Mouse (Mus musculus): ENCODE results near the gene Agap3. TPM values are rescaled to one million over a fixed set of nuclear protein-coding genes. Genes with fewer than 3 reads are reported as not detected.
A peak's percentile ranks its signal among the peaks of the same experiment; 100 is the strongest.

Agap3 gene
- polyA plus RNA-seq, 1 experiment from 2014 or later = 18.8 TPM

DNA sequence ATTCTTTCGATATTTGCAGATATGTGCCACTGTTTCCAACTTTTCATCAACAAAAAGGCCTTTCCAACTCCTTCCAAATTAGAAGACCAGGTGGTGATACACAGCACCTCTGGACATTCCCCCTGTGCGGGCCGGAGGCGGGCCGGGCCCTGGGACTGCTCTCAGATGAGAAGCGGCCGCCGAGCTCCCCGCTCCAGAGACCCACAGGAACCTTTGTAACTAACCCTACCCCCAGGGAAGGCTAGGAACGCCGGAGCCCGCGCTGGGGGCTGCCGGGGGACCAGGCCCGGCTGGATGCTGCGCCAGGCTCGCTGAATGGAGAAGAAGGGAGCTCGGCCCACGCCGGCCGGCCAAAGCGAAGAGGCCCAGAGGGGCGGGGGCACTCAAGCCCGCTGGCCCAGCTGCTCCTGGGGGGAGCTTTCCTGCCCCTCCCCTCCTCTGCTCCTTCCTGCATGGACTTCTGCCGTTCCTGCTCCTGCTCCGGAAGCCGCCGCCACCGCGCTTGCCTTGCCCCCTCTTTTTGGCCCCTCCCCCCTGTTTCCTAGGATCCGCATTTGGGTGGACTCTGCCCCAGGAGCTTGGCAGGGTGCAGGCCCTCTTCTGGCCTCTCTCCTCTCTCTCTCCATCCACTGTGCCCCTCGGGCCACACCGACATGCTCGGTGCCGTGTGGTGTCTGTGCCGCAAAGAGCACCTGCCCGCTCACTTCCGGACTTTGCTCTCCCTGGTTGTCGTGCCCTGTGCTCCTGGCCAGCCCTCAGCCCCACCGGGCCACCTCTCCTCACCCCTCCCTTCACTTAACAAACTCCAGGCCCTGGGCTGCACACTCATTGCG is 30.5 kb downstream of the Agap3 start:
- Histone ChIP-seq H3K36me3 (peaks cover 82% of the 10 kb centered on the region), H3K4me3 (replicated peaks) (0 out of 2 replicates have a peak overlapping the region, but pooled peaks have one; percentile 2), H3K27ac (peak overlapping the region; percentile 86), H3K27me3 (0 out of 2 replicates have a peak, but pooled peaks cover 9% of the 10 kb centered on the region), H3K9me3 (replicated peaks) (no peaks in the 10 kb centered on the region), H3K4me1 (peaks cover 46% of the 10 kb centered on the region), H3K4me2 (peak overlapping the region; percentile 38), H3K9ac (0 out of 2 replicates have a peak overlapping the region, but pooled peaks have one; percentile 3)
- peak; percentile 64 for ATAC-seq (replicated peaks; ENCODE audit: low FRiP score)
- WGBS = 45% methylated on average over 37 of the region's 41 CpGs

DNA sequence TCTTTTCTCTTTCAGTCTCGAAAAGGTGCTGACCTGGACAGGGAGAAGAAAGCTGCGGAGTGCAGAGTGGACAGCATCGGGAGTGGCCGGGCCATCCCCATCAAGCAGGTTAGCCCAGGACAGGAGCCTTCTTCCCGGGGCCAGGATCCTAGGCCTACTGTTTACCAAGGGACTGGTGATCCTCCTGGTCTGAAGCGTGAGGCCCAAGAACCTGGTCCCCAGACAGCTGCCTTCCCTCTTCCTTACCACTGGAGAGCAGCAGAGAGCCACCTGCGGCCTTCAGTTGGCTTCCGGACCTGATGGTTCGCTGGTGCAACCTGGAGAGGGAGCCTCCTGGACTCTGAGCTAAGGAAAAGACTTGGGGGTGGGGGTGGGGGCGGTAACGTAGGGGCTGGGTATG is 31.3 kb downstream of the Agap3 start:
- H3K4me2 ChIP-seq = peak overlapping the region; percentile 1; the same call in 1 of the 2 replicates
- peaks cover 82% of the 10 kb centered on the region for H3K36me3 ChIP-seq
- peak; percentile 11; the same call in 1 of the 2 replicates for ATAC-seq (replicated peaks; ENCODE audit: low FRiP score)

DNA sequence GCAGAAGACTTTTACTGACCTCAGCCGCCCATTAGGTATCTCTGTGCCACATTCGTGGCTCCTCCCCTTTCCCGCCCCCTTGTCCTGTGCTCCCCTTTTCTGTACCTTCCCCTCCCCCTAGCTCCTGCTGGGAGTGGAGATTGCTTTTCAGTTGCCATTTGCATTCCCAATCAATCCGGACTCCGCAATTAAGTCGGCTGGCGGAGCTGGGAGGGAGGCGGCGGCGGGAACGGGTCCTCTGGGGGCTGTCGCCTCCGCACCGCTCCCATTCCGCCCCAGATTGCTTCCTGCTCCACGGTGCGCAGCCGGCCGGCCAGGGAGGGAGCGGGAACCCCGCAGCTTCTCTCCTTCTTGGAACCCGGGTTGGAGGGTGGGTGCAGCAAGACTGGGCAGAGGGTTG is 33.0 kb downstream of the Agap3 start:
- H3K27ac ChIP-seq = no peak overlapping the region
- H3K4me2 ChIP-seq = peak overlapping the region; percentile 56
- WGBS = 32% methylated on average over 22 of the region's 22 CpGs
- H3K9ac ChIP-seq = peak overlapping the region; percentile 15; the same call in 1 of the 2 replicates
- H3K36me3 ChIP-seq = peaks cover 82% of the 10 kb centered on the region
- no peaks in the 10 kb centered on the region for H3K9me3 ChIP-seq (replicated peaks)
- 0 out of 2 replicates have a peak, but pooled peaks cover 9% of the 10 kb centered on the region for H3K27me3 ChIP-seq
- peaks cover 45% of the 10 kb centered on the region for H3K4me1 ChIP-seq
- no peak for ATAC-seq (replicated peaks; ENCODE audit: low FRiP score)
- H3K4me3 ChIP-seq (replicated peaks) = peak overlapping the region; percentile 21

More for the DNA sequence above, 31.3 kb downstream of the Agap3 start:
- peaks cover 45% of the 10 kb centered on the region for H3K4me1 ChIP-seq
- 0 out of 2 replicates have a peak, but pooled peaks cover 9% of the 10 kb centered on the region for H3K27me3 ChIP-seq
- WGBS = 27% methylated on average over 11 of the region's 11 CpGs
- H3K9ac ChIP-seq = 0 out of 2 replicates have a peak overlapping the region, but pooled peaks have one; percentile 3
- H3K9me3 ChIP-seq (replicated peaks) = no peaks in the 10 kb centered on the region
- peak overlapping the region; percentile 86 for H3K27ac ChIP-seq
- H3K4me3 ChIP-seq (replicated peaks) = no peak overlapping the region

DNA sequence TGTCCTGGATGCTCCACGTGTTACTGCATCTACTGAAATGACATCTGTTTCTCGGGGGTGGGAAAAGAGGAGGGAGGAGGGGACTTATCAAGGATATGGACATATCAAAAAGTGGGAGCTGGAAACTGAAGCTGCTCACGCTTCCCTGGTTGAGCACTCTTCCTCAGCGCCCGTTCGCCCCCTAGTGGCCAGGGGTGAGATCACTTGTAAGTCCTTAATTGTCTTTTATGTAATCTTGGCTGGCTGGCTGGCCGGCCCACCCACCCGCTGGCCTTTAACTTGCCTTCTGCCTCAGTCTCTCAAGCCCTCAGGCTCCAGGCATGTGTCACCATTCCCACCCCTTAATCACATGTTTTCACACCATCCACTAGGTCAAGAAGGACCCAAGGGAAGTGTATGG is 34.1 kb downstream of the Agap3 start:
- WGBS = 6% methylated on average over 8 of the region's 8 CpGs

DNA sequence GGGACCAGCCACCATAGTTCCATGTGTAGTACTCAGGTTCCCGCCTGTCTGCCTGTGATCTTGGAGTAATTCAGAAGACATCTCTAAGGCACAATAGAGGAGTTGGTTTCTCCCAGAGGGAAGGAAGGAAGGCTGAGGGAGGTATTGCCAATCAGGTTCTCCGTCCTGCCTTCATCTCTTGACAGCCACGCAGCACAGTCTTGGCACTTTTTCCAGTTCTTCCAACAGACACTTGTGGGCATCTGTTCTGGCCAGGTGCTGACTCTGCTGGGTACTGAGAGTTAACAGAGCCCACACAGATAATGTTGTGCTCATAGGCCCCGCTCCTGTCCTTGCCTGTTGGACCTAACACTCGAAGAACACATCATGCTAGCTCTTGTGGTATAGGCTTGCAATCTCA is 34.8 kb downstream of the Agap3 start:
- Histone ChIP-seq H3K4me2 (no peak overlapping the region), H3K4me1 (peaks cover 37% of the 10 kb centered on the region), H3K36me3 (peaks cover 83% of the 10 kb centered on the region), H3K9me3 (replicated peaks) (no peaks in the 10 kb centered on the region), H3K27ac (no peak overlapping the region), H3K27me3 (0 out of 2 replicates have a peak, but pooled peaks cover 9% of the 10 kb centered on the region), H3K4me3 (replicated peaks) (no peak overlapping the region), H3K9ac (no peak overlapping the region)
- WGBS = 95% methylated on average over 5 of the region's 5 CpGs
- ATAC-seq (replicated peaks; ENCODE audit: low FRiP score) = no peak

More for the DNA sequence above, 34.1 kb downstream of the Agap3 start:
- H3K4me1 ChIP-seq = peaks cover 43% of the 10 kb centered on the region
- H3K4me2 ChIP-seq = no peak overlapping the region
- H3K27ac ChIP-seq = no peak overlapping the region
- no peaks in the 10 kb centered on the region for H3K9me3 ChIP-seq (replicated peaks)
- H3K9ac ChIP-seq = no peak overlapping the region
- peaks cover 82% of the 10 kb centered on the region for H3K36me3 ChIP-seq
- 0 out of 2 replicates have a peak, but pooled peaks cover 9% of the 10 kb centered on the region for H3K27me3 ChIP-seq
- H3K4me3 ChIP-seq (replicated peaks) = no peak overlapping the region
- ATAC-seq (replicated peaks; ENCODE audit: low FRiP score) = no peak

DNA sequence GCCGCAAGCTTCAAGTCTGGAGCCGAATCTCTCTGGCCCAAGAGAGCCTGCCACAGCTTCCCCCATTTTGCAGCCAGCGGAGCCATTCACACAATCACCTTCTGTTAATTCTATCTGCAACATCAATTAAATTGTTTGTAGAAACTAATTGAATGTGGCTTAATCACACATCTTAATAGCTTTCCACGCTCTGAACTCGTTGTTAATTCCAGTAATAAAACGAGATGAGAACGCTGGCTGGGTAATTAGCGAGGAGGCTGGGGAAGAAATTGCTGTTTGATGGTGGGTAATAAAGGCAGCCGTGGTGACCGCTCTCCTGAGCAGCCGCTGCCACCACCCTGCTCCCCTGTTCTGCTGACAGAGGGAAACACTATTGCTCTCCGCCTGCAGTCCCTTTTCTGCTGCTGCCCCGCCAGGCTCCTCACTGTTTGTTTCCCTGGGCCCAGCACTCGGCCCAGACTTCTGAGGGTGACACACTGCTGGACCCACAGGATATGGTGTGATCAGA is 38.5 kb downstream of the Agap3 start:
- 42% methylated on average over 14 of the region's 14 CpGs for WGBS
- no peak for ATAC-seq (replicated peaks; ENCODE audit: low FRiP score)
- no peaks in the 10 kb centered on the region for H3K9me3 ChIP-seq (replicated peaks)

DNA sequence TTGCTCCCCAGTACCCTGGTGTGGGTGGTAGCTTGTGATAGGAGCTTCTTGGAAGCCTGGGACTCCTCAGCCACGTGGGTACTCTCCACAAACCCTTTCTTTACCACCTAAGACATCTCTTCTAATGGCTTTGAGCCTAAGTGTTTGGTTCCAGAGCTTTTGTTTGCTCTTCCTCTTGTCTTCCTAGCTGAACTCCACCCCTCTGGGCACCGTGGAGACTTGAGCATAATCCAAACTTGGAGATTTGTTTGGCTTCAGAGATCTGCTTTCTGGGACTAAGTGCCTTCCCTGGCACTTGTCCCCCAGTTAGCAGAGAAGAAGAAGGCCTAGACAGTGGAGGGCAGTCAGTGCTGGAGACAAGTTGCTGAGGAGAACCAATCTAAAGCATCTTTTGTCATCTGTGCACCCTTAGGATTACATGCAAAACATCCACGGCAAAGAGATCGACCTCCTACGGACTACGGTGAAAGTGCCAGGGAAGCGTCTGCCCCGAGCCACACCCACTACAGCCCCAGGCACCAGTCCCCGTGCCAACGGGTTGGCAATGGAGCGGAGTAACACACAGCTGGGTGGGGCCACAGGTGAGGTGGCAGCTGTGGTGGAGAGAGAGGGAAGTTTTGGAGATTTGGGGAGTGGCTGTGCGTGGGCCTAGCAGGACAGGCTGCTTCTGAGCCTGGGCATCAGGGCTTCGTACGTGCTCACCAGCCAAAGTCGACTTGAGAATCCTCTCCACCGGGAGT is 40.7 kb downstream of the Agap3 start:
- H3K4me1 ChIP-seq = 0 out of 2 replicates have a peak, but pooled peaks cover 2% of the 10 kb centered on the region
- H3K9ac ChIP-seq = no peak overlapping the region
- H3K4me2 ChIP-seq = no peak overlapping the region
- WGBS = 91% methylated on average over 16 of the region's 16 CpGs
- no peak overlapping the region for H3K4me3 ChIP-seq (replicated peaks)
- H3K9me3 ChIP-seq (replicated peaks) = no peaks in the 10 kb centered on the region
- H3K27ac ChIP-seq = no peak overlapping the region
- no peaks in the 10 kb centered on the region for H3K27me3 ChIP-seq
- peaks cover 99% of the 10 kb centered on the region for H3K36me3 ChIP-seq
- no peak for ATAC-seq (replicated peaks; ENCODE audit: low FRiP score)

More for the DNA sequence above, 38.5 kb downstream of the Agap3 start:
- Histone ChIP-seq H3K4me1 (peaks cover 9% of the 10 kb centered on the region), H3K4me2 (no peak overlapping the region), H3K9ac (no peak overlapping the region), H3K36me3 (peaks cover 92% of the 10 kb centered on the region), H3K4me3 (replicated peaks) (no peak overlapping the region), H3K27me3 (0 out of 2 replicates have a peak, but pooled peaks cover 2% of the 10 kb centered on the region), H3K27ac (no peak overlapping the region)

DNA sequence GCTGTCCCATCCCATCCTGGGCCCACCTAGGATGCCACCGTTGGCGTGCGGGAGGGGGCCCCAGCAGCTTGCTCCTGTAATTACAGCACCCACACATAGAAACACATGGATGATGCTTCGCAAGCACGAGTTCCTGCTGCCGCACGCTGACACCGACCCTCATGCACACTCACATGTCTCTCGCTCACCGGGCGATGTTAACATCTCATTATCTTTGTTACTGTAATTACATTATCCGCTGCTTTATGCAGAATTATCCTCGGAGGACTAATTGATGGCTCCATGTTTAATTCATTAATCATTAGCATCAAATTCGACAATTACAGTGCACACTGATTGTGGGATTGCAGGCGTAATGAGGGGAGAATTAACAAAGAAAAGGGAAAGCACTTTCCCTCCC is 43.0 kb downstream of the Agap3 start:
- H3K4me1 ChIP-seq = peaks cover 20% of the 10 kb centered on the region; the same call in 1 of the 2 replicates
- ATAC-seq (replicated peaks; ENCODE audit: low FRiP score) = no peak

DNA sequence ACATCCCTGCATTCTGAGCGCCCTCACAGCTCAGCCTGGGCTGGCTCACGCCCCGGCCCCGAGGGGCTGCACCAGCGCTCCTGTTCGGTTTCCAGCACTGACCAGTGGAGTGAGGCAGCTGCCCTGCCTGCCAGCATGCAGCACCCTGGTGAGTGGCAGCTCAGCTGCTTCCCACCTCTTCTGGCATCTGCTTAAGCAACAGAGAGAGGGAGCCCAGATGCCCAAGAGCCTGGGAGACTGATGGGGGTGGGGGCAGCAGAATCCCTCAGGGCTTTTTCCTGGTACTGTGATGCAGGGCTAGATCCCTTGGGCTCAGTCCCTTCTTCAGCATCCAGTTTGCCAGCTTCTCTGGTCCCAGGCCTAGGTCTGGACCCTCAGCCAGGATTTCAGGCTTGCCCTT is 44.8 kb downstream of the Agap3 start:
- Histone ChIP-seq H3K27ac (no peak overlapping the region), H3K4me3 (replicated peaks) (no peak overlapping the region), H3K4me2 (no peak overlapping the region), H3K27me3 (no peaks in the 10 kb centered on the region), H3K36me3 (peaks cover 99% of the 10 kb centered on the region), H3K9me3 (replicated peaks) (no peaks in the 10 kb centered on the region), H3K4me1 (peaks cover 20% of the 10 kb centered on the region; the same call in 1 of the 2 replicates), H3K9ac (no peak overlapping the region)
- ATAC-seq (replicated peaks; ENCODE audit: low FRiP score) = no peak
- WGBS = 71% methylated on average over 6 of the region's 6 CpGs

More for the DNA sequence above, 43.0 kb downstream of the Agap3 start:
- WGBS = 91% methylated on average over 15 of the region's 15 CpGs
- no peaks in the 10 kb centered on the region for H3K9me3 ChIP-seq (replicated peaks)
- no peaks in the 10 kb centered on the region for H3K27me3 ChIP-seq
- no peak overlapping the region for H3K9ac ChIP-seq
- H3K27ac ChIP-seq = no peak overlapping the region
- H3K4me3 ChIP-seq (replicated peaks) = no peak overlapping the region
- H3K4me2 ChIP-seq = no peak overlapping the region
- peaks cover 99% of the 10 kb centered on the region for H3K36me3 ChIP-seq

DNA sequence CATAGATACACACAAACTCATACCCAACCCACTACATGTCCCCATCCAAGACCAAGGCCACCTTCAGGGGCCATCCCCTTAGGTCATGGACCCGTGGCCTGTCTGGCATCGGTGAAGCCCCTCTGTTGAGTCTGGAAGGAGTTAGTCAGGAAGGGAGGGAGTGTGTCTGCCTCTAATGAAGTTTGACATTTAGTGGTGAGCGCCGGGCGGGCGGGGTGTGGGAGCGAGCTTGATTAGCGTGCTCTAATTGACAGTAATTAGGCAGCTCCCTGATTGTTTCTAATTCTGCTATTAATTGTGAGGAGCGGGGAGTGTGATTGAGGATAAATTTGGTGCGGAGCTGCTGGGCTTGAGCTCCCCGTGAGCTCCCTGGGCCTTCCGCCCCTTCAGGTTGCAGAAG is 45.5 kb downstream of the Agap3 start:
- H3K9me3 ChIP-seq (replicated peaks) = no peaks in the 10 kb centered on the region
- ATAC-seq (replicated peaks; ENCODE audit: low FRiP score) = no peak
- H3K36me3 ChIP-seq = peaks cover 96% of the 10 kb centered on the region
- peaks cover 20% of the 10 kb centered on the region; the same call in 1 of the 2 replicates for H3K4me1 ChIP-seq
- no peak overlapping the region for H3K27ac ChIP-seq
- WGBS = 69% methylated on average over 12 of the region's 12 CpGs
- H3K4me3 ChIP-seq (replicated peaks) = no peak overlapping the region
- no peak overlapping the region for H3K9ac ChIP-seq
- no peak overlapping the region for H3K4me2 ChIP-seq
- H3K27me3 ChIP-seq = no peaks in the 10 kb centered on the region

DNA sequence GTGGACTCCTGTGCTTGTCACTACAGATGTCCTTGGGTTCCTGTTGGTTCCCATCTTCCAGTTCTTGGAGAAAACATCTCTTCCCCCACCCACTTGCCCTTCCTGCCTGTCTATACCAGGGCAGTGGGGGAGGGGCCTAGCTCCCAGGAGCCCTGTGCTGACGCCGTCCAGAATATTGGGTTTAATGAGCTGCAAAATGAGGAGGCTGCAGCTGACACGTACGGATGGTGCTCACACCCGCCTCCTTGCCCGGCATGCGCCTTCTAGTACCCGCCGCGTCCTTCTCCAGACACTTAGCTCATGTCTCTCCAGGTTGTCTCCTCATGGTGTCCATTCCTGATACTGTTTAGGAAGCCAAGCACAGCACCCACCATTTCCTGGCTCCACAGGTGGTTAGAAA is 47.1 kb downstream of the Agap3 start:
- Histone ChIP-seq H3K9me3 (replicated peaks) (no peaks in the 10 kb centered on the region), H3K9ac (no peak overlapping the region), H3K36me3 (peaks cover 81% of the 10 kb centered on the region), H3K27ac (no peak overlapping the region), H3K4me3 (replicated peaks) (no peak overlapping the region), H3K4me2 (no peak overlapping the region), H3K27me3 (peaks cover 8% of the 10 kb centered on the region), H3K4me1 (peaks cover 20% of the 10 kb centered on the region; the same call in 1 of the 2 replicates)
- WGBS = 39% methylated on average over 10 of the region's 10 CpGs
- no peak for ATAC-seq (replicated peaks; ENCODE audit: low FRiP score)

Data from kidney, embryonic 15.5 days (tissue).